Mouse (Mus musculus) embryonic facial prominence, embryonic 15.5 days (tissue): ENCODE measurements around the gene Scn3a. TPM values are rescaled to one million over a fixed set of nuclear protein-coding genes. Genes with fewer than 3 reads are reported as not detected.

Experiments
- ATAC-seq: fragments of 200-750 bp; cut with Nextera tagmentation; 2 replicates; pipeline ENCODE4 v1.8.0; 2017; ENCODE audit warnings: low read depth, moderate TSS enrichment; ENCODE audit not compliant: insufficient number of reproducible peaks, low FRiP score, low TSS enrichment
- H3K27ac ChIP-seq: fragments of 300-500 bp; sonication (generic); replicated peaks from 2 replicates; pipeline ENCODE4 v1.5.1; 2015; ENCODE audit warnings: mild to moderate bottlenecking, inconsistent platforms
- H3K27me3 ChIP-seq: fragments of 300-500 bp; sonication (generic); 2 replicates; pipeline ENCODE4 v1.6.1; 2015; ENCODE audit warnings: inconsistent platforms
- H3K36me3 ChIP-seq: fragments of 300-500 bp; sonication (generic); 2 replicates; pipeline ENCODE4 v1.6.1; 2015; ENCODE audit warnings: mild to moderate bottlenecking, inconsistent platforms
- H3K4me1 ChIP-seq: fragments of 300-500 bp; sonication (generic); 2 replicates; pipeline ENCODE4 v1.6.1; 2015; ENCODE audit warnings: inconsistent platforms
- H3K4me2 ChIP-seq: fragments of 300-500 bp; sonication (generic); replicated peaks from 2 replicates; pipeline ENCODE4 v1.6.1; 2015; ENCODE audit warnings: mild to moderate bottlenecking, inconsistent platforms
- H3K4me3 ChIP-seq: fragments of 300-500 bp; sonication (generic); replicated peaks from 2 replicates; pipeline ENCODE4 v1.5.1; 2015; ENCODE audit warnings: mild to moderate bottlenecking, inconsistent platforms
- H3K9ac ChIP-seq: fragments of 300-500 bp; sonication (generic); 2 replicates; pipeline ENCODE4 v1.6.1; 2015; ENCODE audit warnings: inconsistent platforms
- H3K9me3 ChIP-seq: fragments of 300-500 bp; sonication (generic); replicated peaks from 2 replicates; pipeline ENCODE4 v1.6.1; 2016; ENCODE audit warnings: inconsistent platforms
- WGBS: fragments of 180-500 bp; shearing (Covaris S2); methylation state at CpG from one replicate; pipeline ENCODE4 v1.1.7; 2015; 5-methylcytosine and 5-hydroxymethylcytosine counted together
- polyA plus RNA-seq: library from polyadenylated mRNA; unstranded; fragments of >200 nt; fragmentation: Nextera tagmentation; extraction: Ambion mirVana; gene quantifications from 2 replicates; pipeline ENCODE4 v1.2.1, GENCODE M21; 2015

The Scn3a gene
- polyA plus RNA-seq, 1 experiment from 2014 or later = 2.3 TPM

- H3K36me3 ChIP-seq = no peaks in the 10 kb centered on the region
- no peaks in the 10 kb centered on the region for H3K9me3 ChIP-seq
- H3K27ac ChIP-seq = no peak overlapping the region
- ATAC-seq = no peak
- no peak overlapping the region for H3K9ac ChIP-seq
- no peak overlapping the region for H3K4me2 ChIP-seq
- no peak overlapping the region for H3K4me3 ChIP-seq
- no peaks in the 10 kb centered on the region for H3K27me3 ChIP-seq
- no peaks in the 10 kb centered on the region for H3K4me1 ChIP-seq
- WGBS = 82% methylated on average over 6 of the region's 6 CpGs
Observed at GRCm38 (mm10) chr2:65441110-65441509, 126.3 kb downstream of the Scn3a start.

- no peak overlapping the region for H3K27ac ChIP-seq
- no peak overlapping the region for H3K4me3 ChIP-seq
- H3K9ac ChIP-seq = no peak overlapping the region
- H3K27me3 ChIP-seq = no peaks in the 10 kb centered on the region
- ATAC-seq = no peak
- no peak overlapping the region for H3K4me2 ChIP-seq
- no peaks in the 10 kb centered on the region for H3K4me1 ChIP-seq
- H3K9me3 ChIP-seq = no peaks in the 10 kb centered on the region
- 77% methylated on average over 1 of the region's 1 CpGs for WGBS
- H3K36me3 ChIP-seq = no peaks in the 10 kb centered on the region
Observed at GRCm38 (mm10) chr2:65436917-65437316, 130.5 kb downstream of the Scn3a start.

DNA sequence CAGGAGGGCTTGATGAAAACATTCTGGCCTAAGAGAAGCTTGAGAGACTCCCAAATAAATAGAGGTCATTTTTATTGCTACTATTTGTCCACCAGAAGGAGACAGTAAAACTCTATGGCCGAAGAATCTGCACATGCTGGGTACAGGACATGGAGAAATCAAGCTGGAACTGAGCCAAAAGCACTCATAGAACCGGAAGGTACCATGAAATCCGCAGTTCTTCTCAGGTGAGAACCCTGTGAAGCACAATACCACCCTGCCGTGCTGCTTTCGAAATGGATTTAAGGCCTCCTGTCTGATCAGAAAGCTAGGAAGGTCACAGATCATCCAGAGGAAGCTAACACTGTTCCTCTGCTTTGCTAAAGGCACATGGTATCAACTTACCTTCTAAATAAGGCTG, 143.9 kb downstream of the Scn3a start:
- WGBS = 37% methylated on average over 5 of the region's 5 CpGs
- Histone ChIP-seq H3K9ac (no peak overlapping the region), H3K9me3 (no peaks in the 10 kb centered on the region), H3K4me2 (no peak overlapping the region), H3K36me3 (no peaks in the 10 kb centered on the region), H3K27ac (no peak overlapping the region), H3K4me3 (no peak overlapping the region), H3K27me3 (no peaks in the 10 kb centered on the region), H3K4me1 (0 out of 2 replicates have a peak, but pooled peaks cover 4% of the 10 kb centered on the region)
- no peak for ATAC-seq

DNA sequence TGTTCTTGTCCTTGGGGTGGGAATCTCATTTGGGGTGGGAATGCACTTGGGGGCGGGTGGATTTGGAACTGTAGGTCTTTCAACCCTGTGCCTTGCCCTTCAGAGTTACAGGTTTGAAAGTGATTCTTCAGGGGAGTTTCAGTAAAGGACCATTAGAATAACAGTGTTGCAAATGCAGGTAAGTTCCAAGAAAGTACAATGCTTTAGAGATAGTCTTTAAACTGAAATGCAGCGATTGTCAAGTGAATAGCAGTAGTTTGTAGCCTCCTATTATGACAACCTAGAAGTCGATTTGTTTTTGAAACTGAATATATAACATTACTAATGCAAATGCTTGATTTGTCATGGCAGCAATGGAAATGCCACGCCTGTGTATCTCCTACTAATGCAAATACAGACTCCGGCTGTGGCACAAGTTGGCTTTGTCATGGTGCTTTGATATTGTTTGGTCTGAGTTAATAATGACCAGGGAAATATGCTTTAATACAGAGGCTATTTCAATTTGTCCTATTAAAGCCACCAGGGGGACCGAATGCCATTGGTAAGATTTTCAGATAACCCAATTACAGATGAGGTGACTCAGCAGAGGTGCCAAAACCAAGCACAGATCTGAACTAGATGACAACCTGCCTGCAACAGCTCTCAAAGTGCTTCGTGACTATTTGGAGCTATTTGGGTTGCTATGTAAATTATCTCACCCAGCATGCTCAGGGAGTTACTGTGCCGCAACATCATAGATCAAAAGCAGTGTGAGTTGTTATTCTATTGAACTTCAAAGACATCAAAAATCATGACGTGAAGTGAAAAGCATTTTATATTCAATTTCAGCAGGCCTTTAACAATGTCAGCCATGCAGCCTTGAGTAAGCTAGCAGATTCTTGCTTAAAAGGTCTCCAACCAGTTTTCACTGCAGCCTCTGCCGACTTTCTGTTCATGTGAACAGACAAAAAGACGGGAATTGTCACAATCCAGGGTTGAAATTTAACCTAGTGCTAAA, 145.9 kb downstream of the Scn3a start:
- no peak for ATAC-seq
- 56% methylated on average over 11 of the region's 11 CpGs for WGBS
- Histone ChIP-seq H3K4me1 (0 out of 2 replicates have a peak, but pooled peaks cover 4% of the 10 kb centered on the region), H3K9me3 (no peaks in the 10 kb centered on the region), H3K4me3 (no peak overlapping the region), H3K4me2 (no peak overlapping the region), H3K27ac (no peak overlapping the region), H3K36me3 (no peaks in the 10 kb centered on the region), H3K27me3 (no peaks in the 10 kb centered on the region), H3K9ac (no peak overlapping the region)

- no peak overlapping the region for H3K4me2 ChIP-seq
- 47% methylated on average over 1 of the region's 1 CpGs for WGBS
- no peak for ATAC-seq
Observed at GRCm38 (mm10) chr2:65418608-65419007, 148.8 kb downstream of the Scn3a start.

GRCm38 (mm10) chr2:65416535-65416934, 150.9 kb downstream of the Scn3a start:
- 97% methylated on average over 1 of the region's 1 CpGs for WGBS
- no peak overlapping the region for H3K4me2 ChIP-seq
- H3K27me3 ChIP-seq = no peaks in the 10 kb centered on the region
- no peaks in the 10 kb centered on the region for H3K36me3 ChIP-seq
- no peak overlapping the region for H3K9ac ChIP-seq
- no peak for ATAC-seq
- no peaks in the 10 kb centered on the region for H3K9me3 ChIP-seq
- H3K27ac ChIP-seq = no peak overlapping the region
- peaks cover 9% of the 10 kb centered on the region; the same call in 1 of the 2 replicates for H3K4me1 ChIP-seq
- H3K4me3 ChIP-seq = no peak overlapping the region

More at GRCm38 (mm10) chr2:65418608-65419007, 148.8 kb downstream of the Scn3a start:
- H3K27me3 ChIP-seq = no peaks in the 10 kb centered on the region
- H3K9me3 ChIP-seq = no peaks in the 10 kb centered on the region
- no peaks in the 10 kb centered on the region for H3K36me3 ChIP-seq
- H3K4me1 ChIP-seq = peaks cover 12% of the 10 kb centered on the region; the same call in 1 of the 2 replicates
- no peak overlapping the region for H3K9ac ChIP-seq
- no peak overlapping the region for H3K4me3 ChIP-seq
- H3K27ac ChIP-seq = no peak overlapping the region

- no peak for ATAC-seq
- H3K4me2 ChIP-seq = peak overlapping the region; percentile 55; the same call in 1 of the 2 replicates
Observed at GRCm38 (mm10) chr2:65415294-65415693, 152.1 kb downstream of the Scn3a start.

DNA sequence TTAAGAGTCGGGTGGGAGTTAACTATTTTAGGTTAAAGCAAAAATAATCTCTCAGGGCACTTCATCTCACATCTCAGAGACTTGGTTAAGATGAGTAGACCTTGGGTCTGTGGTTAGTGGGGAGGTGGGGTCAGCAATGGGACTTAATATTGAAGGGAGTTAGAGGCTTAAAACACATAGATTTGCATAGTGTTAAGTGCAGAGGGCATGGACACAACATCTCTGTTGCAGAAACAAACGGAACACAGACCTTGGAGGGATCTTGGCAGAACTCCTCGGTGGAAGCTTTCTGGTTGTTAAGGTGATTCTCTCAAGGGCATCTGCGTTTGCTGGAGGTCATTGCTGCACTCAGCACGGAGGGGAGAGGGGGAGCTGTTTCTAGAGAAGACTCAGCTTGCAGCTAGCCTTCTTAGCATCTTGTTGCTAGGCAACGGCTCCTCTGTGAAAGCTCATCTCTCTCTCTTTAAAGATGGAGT, 152.6 kb downstream of the Scn3a start:
- peak; percentile 39; the same call in 1 of the 2 replicates for ATAC-seq
- H3K4me2 ChIP-seq = peak overlapping the region; percentile 55
- WGBS = 4% methylated on average over 6 of the region's 6 CpGs
- no peaks in the 10 kb centered on the region for H3K9me3 ChIP-seq
- no peak overlapping the region for H3K27ac ChIP-seq
- H3K4me1 ChIP-seq = peaks cover 9% of the 10 kb centered on the region; the same call in 1 of the 2 replicates
- no peak overlapping the region for H3K9ac ChIP-seq
- no peaks in the 10 kb centered on the region for H3K27me3 ChIP-seq
- H3K4me3 ChIP-seq = peak overlapping the region; percentile 33; the same call in 1 of the 2 replicates
- no peaks in the 10 kb centered on the region for H3K36me3 ChIP-seq

More at GRCm38 (mm10) chr2:65415294-65415693, 152.1 kb downstream of the Scn3a start:
- no peak overlapping the region for H3K27ac ChIP-seq
- no peaks in the 10 kb centered on the region for H3K36me3 ChIP-seq
- H3K4me3 ChIP-seq = no peak overlapping the region
- H3K4me1 ChIP-seq = peaks cover 9% of the 10 kb centered on the region; the same call in 1 of the 2 replicates
- no peaks in the 10 kb centered on the region for H3K9me3 ChIP-seq
- WGBS = 10% methylated on average over 2 of the region's 2 CpGs
- no peak overlapping the region for H3K9ac ChIP-seq
- no peaks in the 10 kb centered on the region for H3K27me3 ChIP-seq

- Histone ChIP-seq H3K4me1 (peaks cover 9% of the 10 kb centered on the region; the same call in 1 of the 2 replicates), H3K27ac (no peak overlapping the region), H3K27me3 (no peaks in the 10 kb centered on the region), H3K9me3 (no peaks in the 10 kb centered on the region), H3K4me2 (peak overlapping the region; percentile 55), H3K4me3 (peak overlapping the region; percentile 33), H3K9ac (no peak overlapping the region), H3K36me3 (no peaks in the 10 kb centered on the region)
- WGBS = under 1% methylated on average over 7 of the region's 7 CpGs
- ATAC-seq = peak; percentile 87
Observed at GRCm38 (mm10) chr2:65414237-65414636, 153.2 kb downstream of the Scn3a start.

- no peaks in the 10 kb centered on the region for H3K27me3 ChIP-seq
- H3K9me3 ChIP-seq = no peaks in the 10 kb centered on the region
- 0 out of 2 replicates have a peak overlapping the region, but pooled peaks have one; percentile 9 for H3K9ac ChIP-seq
- peak overlapping the region; percentile 33 for H3K4me3 ChIP-seq
- 0% methylated on average over 3 of the region's 3 CpGs for WGBS
- peaks cover 9% of the 10 kb centered on the region; the same call in 1 of the 2 replicates for H3K4me1 ChIP-seq
- no peaks in the 10 kb centered on the region for H3K36me3 ChIP-seq
- no peak overlapping the region for H3K27ac ChIP-seq
- peak overlapping the region; percentile 55 for H3K4me2 ChIP-seq
- no peak for ATAC-seq
Observed at GRCm38 (mm10) chr2:65413746-65414145, 153.7 kb downstream of the Scn3a start.
